Mouse (Mus musculus): ENCODE data around the gene Clrn2. TPM values are rescaled to one million over a fixed set of nuclear protein-coding genes. Genes with fewer than 3 reads are reported as not detected.

The Clrn2 gene
- polyA plus RNA-seq, 1 experiment from 2014 or later: not detected

- no peak overlapping the region for H3K4me2 ChIP-seq (ENCODE audit: low read length)
- DNase-seq (ENCODE audit: low spot score) (no peak), ATAC-seq (replicated peaks; ENCODE audit: low FRiP score, low TSS enrichment, low read depth) (no peak)
- H3K4me3 ChIP-seq (ENCODE audit: low read depth, low read length): no peak overlapping the region
- no peaks in the 10 kb centered on the region for H3K4me1 ChIP-seq (replicated peaks; ENCODE audit: control insufficient read depth, insufficient read depth, low read length)
- 71% methylated on average over 5 of the region's 5 CpGs for WGBS
- no peak overlapping the region for H3K9ac ChIP-seq (ENCODE audit: low read length)
- H3K27me3 ChIP-seq (replicated peaks; ENCODE audit: control insufficient read depth, insufficient read depth, low read length): no peaks in the 10 kb centered on the region
- no peak overlapping the region for H3K27ac ChIP-seq (ENCODE audit: low read depth)
- no peaks in the 10 kb centered on the region for H3K9me3 ChIP-seq (ENCODE audit: control insufficient read depth, low read length)
- H3K36me3 ChIP-seq (ENCODE audit: control insufficient read depth, insufficient read depth, low read length): no peaks in the 10 kb centered on the region
These were observed 22.2 kb downstream of the Clrn2 start for GRCm38 (mm10) chr5:45475771-45476170.

DNA sequence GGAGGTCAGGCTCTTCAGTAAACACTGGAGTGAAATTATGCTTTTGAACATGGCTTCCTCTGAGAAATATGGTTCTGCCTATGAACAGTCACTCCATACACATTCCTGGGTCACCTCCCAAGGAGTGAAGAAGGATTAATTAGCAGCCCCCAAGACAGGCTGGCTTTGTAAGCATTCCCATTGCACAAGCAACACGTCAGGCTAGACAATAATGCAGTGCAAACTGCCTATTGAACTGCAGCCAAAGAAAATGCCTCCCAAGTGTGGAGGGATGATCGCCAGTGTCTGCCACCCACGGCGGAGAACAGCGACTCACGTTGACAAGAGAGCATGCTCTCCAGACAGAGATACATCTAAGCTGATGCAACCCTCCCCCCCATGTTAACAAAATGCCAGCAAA, 22.7 kb downstream of the Clrn2 start:
- no peak overlapping the region for H3K27ac ChIP-seq (ENCODE audit: low read depth)
- DNase-seq (ENCODE audit: low spot score): no peak
- no peaks in the 10 kb centered on the region for H3K9me3 ChIP-seq (ENCODE audit: control insufficient read depth, low read length)
- no peaks in the 10 kb centered on the region for H3K36me3 ChIP-seq (ENCODE audit: control insufficient read depth, insufficient read depth, low read length)
- no peak overlapping the region for H3K4me3 ChIP-seq (ENCODE audit: low read depth, low read length)
- WGBS: 49% methylated on average over 6 of the region's 6 CpGs
- no peak overlapping the region for H3K4me2 ChIP-seq (ENCODE audit: low read length)
- H3K27me3 ChIP-seq (replicated peaks; ENCODE audit: control insufficient read depth, insufficient read depth, low read length): no peaks in the 10 kb centered on the region
- H3K9ac ChIP-seq (ENCODE audit: low read length): no peak overlapping the region
- no peak for ATAC-seq (replicated peaks; ENCODE audit: low FRiP score, low TSS enrichment, low read depth)
- H3K4me1 ChIP-seq (replicated peaks; ENCODE audit: control insufficient read depth, insufficient read depth, low read length): no peaks in the 10 kb centered on the region

GRCm38 (mm10) chr5:45477601-45478000, 24.1 kb downstream of the Clrn2 start:
- no peak overlapping the region for H3K9ac ChIP-seq (ENCODE audit: low read length)
- ATAC-seq (replicated peaks; ENCODE audit: low FRiP score, low TSS enrichment, low read depth): no peak
- H3K4me3 ChIP-seq (ENCODE audit: low read depth, low read length): no peak overlapping the region
- 81% methylated on average over 7 of the region's 7 CpGs for WGBS
- H3K4me2 ChIP-seq (ENCODE audit: low read length): no peak overlapping the region
- DNase-seq (ENCODE audit: low spot score): no peak
- H3K36me3 ChIP-seq (ENCODE audit: control insufficient read depth, insufficient read depth, low read length): no peaks in the 10 kb centered on the region
- no peaks in the 10 kb centered on the region for H3K27me3 ChIP-seq (replicated peaks; ENCODE audit: control insufficient read depth, insufficient read depth, low read length)
- H3K27ac ChIP-seq (ENCODE audit: low read depth): no peak overlapping the region
- no peaks in the 10 kb centered on the region for H3K9me3 ChIP-seq (ENCODE audit: control insufficient read depth, low read length)
- H3K4me1 ChIP-seq (replicated peaks; ENCODE audit: control insufficient read depth, insufficient read depth, low read length): no peaks in the 10 kb centered on the region

DNA sequence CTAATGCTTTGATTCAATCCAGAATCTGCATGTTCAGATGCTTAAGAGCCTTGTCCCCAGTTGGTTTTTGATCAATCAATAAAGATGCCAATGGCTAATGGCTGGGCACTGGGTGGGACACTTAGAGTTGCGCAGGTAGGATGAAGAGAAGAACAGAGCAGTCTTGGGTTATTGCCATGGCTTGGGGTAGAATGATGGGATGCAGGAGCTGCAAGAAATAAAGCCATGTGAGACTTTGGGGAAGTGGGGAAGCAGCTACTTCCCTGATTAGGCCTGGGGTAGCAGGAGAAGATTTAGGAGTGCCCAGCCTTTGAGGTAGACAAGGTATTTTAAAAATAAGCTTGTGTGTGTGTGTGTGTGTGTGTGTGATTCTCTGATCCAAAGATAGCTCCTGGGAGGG, 26.5 kb downstream of the Clrn2 start:
- WGBS: 100% methylated on average over 1 of the region's 1 CpGs
- no peak for ATAC-seq (replicated peaks; ENCODE audit: low FRiP score, low TSS enrichment, low read depth)
- Histone ChIP-seq H3K9ac (ENCODE audit: low read length) (no peak overlapping the region), H3K27ac (ENCODE audit: low read depth) (no peak overlapping the region), H3K27me3 (replicated peaks; ENCODE audit: control insufficient read depth, insufficient read depth, low read length) (no peaks in the 10 kb centered on the region), H3K36me3 (ENCODE audit: control insufficient read depth, insufficient read depth, low read length) (no peaks in the 10 kb centered on the region), H3K9me3 (ENCODE audit: control insufficient read depth, low read length) (no peaks in the 10 kb centered on the region), H3K4me1 (replicated peaks; ENCODE audit: control insufficient read depth, insufficient read depth, low read length) (no peaks in the 10 kb centered on the region), H3K4me2 (ENCODE audit: low read length) (no peak overlapping the region), H3K4me3 (ENCODE audit: low read depth, low read length) (no peak overlapping the region)
- no peak for DNase-seq (ENCODE audit: low spot score)

DNA sequence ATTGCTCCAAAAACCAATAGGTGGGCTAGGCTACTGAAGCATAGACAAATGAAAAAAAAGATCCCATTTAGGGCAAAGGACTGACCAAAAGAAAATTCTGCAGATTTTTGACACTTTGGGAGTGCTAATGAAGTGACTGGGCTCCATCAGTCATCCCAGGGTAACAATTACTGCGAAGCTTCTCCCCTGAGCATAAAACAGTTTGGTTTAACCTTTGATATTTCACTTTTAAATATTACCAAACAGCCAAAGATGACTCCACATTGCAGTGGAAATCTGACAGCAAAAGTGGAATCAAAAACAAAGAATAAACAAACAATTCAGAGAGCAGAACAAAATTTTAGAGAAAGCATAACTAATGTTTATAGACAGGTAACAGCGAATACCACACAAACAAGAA, 27.6 kb downstream of the Clrn2 start:
- no peak overlapping the region for H3K27ac ChIP-seq (ENCODE audit: low read depth)
- H3K36me3 ChIP-seq (ENCODE audit: control insufficient read depth, insufficient read depth, low read length): no peaks in the 10 kb centered on the region
- no peaks in the 10 kb centered on the region for H3K4me1 ChIP-seq (replicated peaks; ENCODE audit: control insufficient read depth, insufficient read depth, low read length)
- H3K9ac ChIP-seq (ENCODE audit: low read length): no peak overlapping the region
- no peak overlapping the region for H3K4me3 ChIP-seq (ENCODE audit: low read depth, low read length)
- WGBS: 79% methylated on average over 2 of the region's 2 CpGs
- DNase-seq (ENCODE audit: low spot score) (no peak), ATAC-seq (replicated peaks; ENCODE audit: low FRiP score, low TSS enrichment, low read depth) (no peak)
- no peaks in the 10 kb centered on the region for H3K9me3 ChIP-seq (ENCODE audit: control insufficient read depth, low read length)
- no peaks in the 10 kb centered on the region for H3K27me3 ChIP-seq (replicated peaks; ENCODE audit: control insufficient read depth, insufficient read depth, low read length)
- H3K4me2 ChIP-seq (ENCODE audit: low read length): no peak overlapping the region

GRCm38 (mm10) chr5:45482607-45483006, 29.1 kb downstream of the Clrn2 start:
- Histone ChIP-seq H3K9ac (ENCODE audit: low read length) (no peak overlapping the region), H3K4me2 (ENCODE audit: low read length) (no peak overlapping the region), H3K4me3 (ENCODE audit: low read depth, low read length) (no peak overlapping the region), H3K9me3 (ENCODE audit: control insufficient read depth, low read length) (no peaks in the 10 kb centered on the region), H3K27me3 (replicated peaks; ENCODE audit: control insufficient read depth, insufficient read depth, low read length) (no peaks in the 10 kb centered on the region), H3K4me1 (replicated peaks; ENCODE audit: control insufficient read depth, insufficient read depth, low read length) (no peaks in the 10 kb centered on the region), H3K36me3 (ENCODE audit: control insufficient read depth, insufficient read depth, low read length) (no peaks in the 10 kb centered on the region), H3K27ac (ENCODE audit: low read depth) (no peak overlapping the region)
- no peak for DNase-seq (ENCODE audit: low spot score)
- 63% methylated on average over 3 of the region's 3 CpGs for WGBS
- no peak for ATAC-seq (replicated peaks; ENCODE audit: low FRiP score, low TSS enrichment, low read depth)

DNA sequence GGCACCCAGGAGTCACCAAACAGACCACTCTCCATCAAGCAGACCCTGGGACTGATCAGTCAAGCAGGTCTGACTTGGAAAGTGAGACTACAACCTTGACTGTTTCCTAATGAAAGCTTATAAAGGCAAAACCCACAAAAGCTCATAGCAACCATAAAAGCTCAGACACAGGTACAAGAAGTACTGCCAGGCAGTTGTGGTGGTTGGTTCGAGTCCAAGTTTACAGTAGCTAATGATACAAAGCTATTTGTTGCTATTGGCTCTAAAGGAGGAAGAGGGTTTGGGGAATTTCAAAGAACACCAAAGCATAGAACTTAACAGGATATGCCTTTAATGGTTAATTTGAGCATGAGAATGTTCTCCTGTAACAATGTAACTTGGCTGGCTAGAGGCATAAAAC, 30.1 kb downstream of the Clrn2 start:
- no peaks in the 10 kb centered on the region for H3K9me3 ChIP-seq (ENCODE audit: control insufficient read depth, low read length)
- no peak for ATAC-seq (replicated peaks; ENCODE audit: low FRiP score, low TSS enrichment, low read depth)
- H3K36me3 ChIP-seq (ENCODE audit: control insufficient read depth, insufficient read depth, low read length): no peaks in the 10 kb centered on the region
- H3K4me3 ChIP-seq (ENCODE audit: low read depth, low read length): no peak overlapping the region
- H3K9ac ChIP-seq (ENCODE audit: low read length): no peak overlapping the region
- no peaks in the 10 kb centered on the region for H3K4me1 ChIP-seq (replicated peaks; ENCODE audit: control insufficient read depth, insufficient read depth, low read length)
- no peak overlapping the region for H3K4me2 ChIP-seq (ENCODE audit: low read length)
- no peaks in the 10 kb centered on the region for H3K27me3 ChIP-seq (replicated peaks; ENCODE audit: control insufficient read depth, insufficient read depth, low read length)
- 85% methylated on average over 1 of the region's 1 CpGs for WGBS
- no peak overlapping the region for H3K27ac ChIP-seq (ENCODE audit: low read depth)
- DNase-seq (ENCODE audit: low spot score): no peak

DNA sequence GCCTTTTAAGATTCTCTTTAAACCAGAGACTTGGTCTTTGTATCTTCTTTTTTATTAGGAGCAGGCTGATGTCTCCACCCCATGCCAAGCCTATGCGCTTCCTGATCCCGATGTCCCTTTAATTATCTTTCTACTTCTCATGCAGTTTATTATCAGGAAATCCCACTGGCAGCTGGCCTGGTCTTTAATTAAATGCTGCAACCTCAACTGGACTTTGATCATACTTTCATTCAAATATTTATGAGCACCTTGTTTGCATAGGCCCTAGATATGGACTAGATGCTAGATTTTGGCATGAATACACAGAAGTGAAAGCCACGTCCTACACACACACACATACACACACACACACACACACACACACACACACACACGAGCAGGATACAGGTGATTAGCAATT, 38.2 kb downstream of the Clrn2 start:
- DNase-seq (ENCODE audit: low spot score) (no peak), ATAC-seq (replicated peaks; ENCODE audit: low FRiP score, low TSS enrichment, low read depth) (no peak)
- H3K9ac ChIP-seq (ENCODE audit: low read length): no peak overlapping the region
- peaks cover 12% of the 10 kb centered on the region for H3K36me3 ChIP-seq (ENCODE audit: control insufficient read depth, insufficient read depth, low read length)
- no peak overlapping the region for H3K4me3 ChIP-seq (ENCODE audit: low read depth, low read length)
- H3K4me2 ChIP-seq (ENCODE audit: low read length): no peak overlapping the region
- H3K9me3 ChIP-seq (ENCODE audit: control insufficient read depth, low read length): no peaks in the 10 kb centered on the region
- H3K4me1 ChIP-seq (replicated peaks; ENCODE audit: control insufficient read depth, insufficient read depth, low read length): peaks cover 13% of the 10 kb centered on the region
- H3K27me3 ChIP-seq (replicated peaks; ENCODE audit: control insufficient read depth, insufficient read depth, low read length): no peaks in the 10 kb centered on the region
- 60% methylated on average over 4 of the region's 4 CpGs for WGBS
- H3K27ac ChIP-seq (ENCODE audit: low read depth): no peak overlapping the region

DNA sequence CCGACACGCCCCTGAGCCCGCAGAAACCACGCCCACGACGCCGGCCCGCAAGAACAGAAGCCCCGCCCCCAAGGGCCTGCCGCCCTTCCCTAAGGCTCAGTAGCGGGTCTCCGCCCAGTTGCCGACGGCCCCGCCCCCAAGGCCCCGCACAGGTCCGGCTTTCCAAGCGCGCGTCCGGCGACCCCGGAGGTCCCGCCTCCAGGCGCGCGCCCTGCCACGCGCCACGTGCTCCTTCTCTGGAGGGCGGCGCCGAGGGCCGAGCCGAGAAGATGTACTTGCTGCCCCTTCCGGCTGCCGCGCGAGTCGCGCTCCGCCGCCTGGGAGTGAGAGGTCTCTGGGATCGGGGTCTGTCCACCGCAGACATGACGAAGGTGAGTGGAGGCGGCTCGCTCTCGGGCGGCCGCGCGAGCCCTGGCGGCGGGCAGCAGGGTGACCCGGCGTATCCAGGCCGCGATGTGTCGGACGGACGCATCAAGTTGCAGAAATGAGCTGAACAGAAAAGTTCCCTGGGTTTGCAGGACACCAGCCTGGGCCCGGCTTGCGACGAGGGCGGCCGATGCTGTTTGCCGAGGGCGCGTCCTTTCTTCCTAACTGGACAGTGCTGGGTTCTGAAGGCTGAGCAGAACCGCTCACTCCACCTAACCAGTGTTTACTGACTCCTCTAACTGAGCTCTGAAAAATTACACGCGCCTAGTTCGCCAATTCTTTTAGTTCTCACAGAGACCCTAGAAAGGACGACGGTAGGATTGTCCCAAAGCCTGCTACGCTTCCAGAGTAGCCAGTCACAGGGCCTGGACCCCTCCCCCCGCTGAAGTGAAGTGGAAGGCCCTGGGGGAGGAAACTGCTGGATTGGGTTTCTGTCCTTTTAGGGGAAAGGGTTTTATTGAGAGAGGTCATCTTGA, 39.9 kb downstream of the Clrn2 start, which contains the start of gene Lap3:
Gene Lap3 (plus strand): TSS at position 184 of the 902 bp plus-strand sequence.
- H3K9ac ChIP-seq (ENCODE audit: low read length): peak within 1 kb of the TSS; percentile 82
- ATAC-seq (replicated peaks; ENCODE audit: low FRiP score, low TSS enrichment, low read depth) (peak; percentile 95), DNase-seq (ENCODE audit: low spot score) (peak; percentile 98)
- no peaks in the 10 kb centered on the region for H3K27me3 ChIP-seq (replicated peaks; ENCODE audit: control insufficient read depth, insufficient read depth, low read length)
- WGBS: under 1% methylated on average over 78 of the region's 78 CpGs
- H3K4me3 ChIP-seq (ENCODE audit: low read depth, low read length): peak within 1 kb of the TSS; percentile 75
- no peaks in the 10 kb centered on the region for H3K9me3 ChIP-seq (ENCODE audit: control insufficient read depth, low read length)
- H3K4me1 ChIP-seq (replicated peaks; ENCODE audit: control insufficient read depth, insufficient read depth, low read length): peaks cover 13% of the 10 kb centered on the region
- H3K36me3 ChIP-seq (ENCODE audit: control insufficient read depth, insufficient read depth, low read length): peaks cover 29% of the 10 kb centered on the region
- H3K27ac ChIP-seq (ENCODE audit: low read depth): peak within 1 kb of the TSS; percentile 75; the same call in 1 of the 2 replicates
- peak within 1 kb of the TSS; percentile 79 for H3K4me2 ChIP-seq (ENCODE audit: low read length)

Measured in intestine, embryonic 14.5 days (tissue).